Mouse (Mus musculus) B cell, adult (primary cell): Measurements from ENCODE around the gene 4932438A13Rik. TPM values are rescaled to one million over a fixed set of nuclear protein-coding genes. Genes with fewer than 3 reads are reported as not detected.

Experiments used
- total RNA-seq: library from RNA; stranded (reverse); gene quantifications from 4 replicates; pipeline ENCODE4 v1.2.4, GENCODE M21; 2023; ENCODE audit not compliant: inconsistent age

The 4932438A13Rik gene
- 114 to 141 TPM (median 118 TPM) in 4 replicates for total RNA-seq

DNA sequence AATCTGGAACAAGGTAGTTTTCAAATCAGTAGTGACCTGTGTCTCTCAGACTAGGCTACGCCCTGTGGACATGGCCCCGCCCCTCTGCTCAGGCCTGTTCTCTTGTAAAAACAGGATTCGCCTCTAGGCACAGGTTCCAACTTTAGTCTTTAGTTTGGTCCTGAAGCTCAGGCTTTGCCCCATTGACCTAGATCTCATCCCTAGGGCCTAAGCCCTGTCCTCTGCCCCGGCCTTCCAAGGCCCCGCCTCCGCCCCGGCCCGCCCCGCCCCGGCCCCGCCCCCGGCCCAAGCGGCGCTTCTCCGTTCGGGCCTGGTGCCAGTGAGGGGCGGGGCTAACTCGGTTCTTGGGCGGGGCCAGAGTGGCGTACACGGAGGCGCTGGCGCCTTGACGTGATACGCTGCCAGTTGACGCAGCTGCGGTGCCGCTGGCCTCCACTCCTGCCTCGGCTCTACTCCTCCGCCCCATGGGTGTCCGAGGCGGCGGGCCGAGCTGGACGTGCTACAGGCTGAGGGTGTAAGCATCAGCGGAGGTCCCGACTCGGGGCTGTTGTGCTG is at the start of gene 4932438A13Rik:
4932438A13Rik (plus strand) TSS at position 384 of the 555 bp plus-strand sequence.

GRCm38 (mm10) chr3:37063406-37063805 is 200.5 kb downstream of the 4932438A13Rik start, which contains the start of gene Adad1:
Gene Adad1 (plus strand): TSS chr3:37063527.

Other genes starting within 250 kb of the 4932438A13Rik start
- 0.74 to 3.1 TPM (median 1.0 TPM) in 4 replicates for gene Bbs7, start 249.6 kb upstream of the 4932438A13Rik start, total RNA-seq
- gene Trpc3, start 172.9 kb upstream of the 4932438A13Rik start, total RNA-seq = not detected in 4 replicates
- not detected in 4 replicates for gene Adad1, start 200.4 kb downstream of the 4932438A13Rik start, total RNA-seq